Mouse (Mus musculus) G1E (cell line): ENCODE results near the gene Nfix. TPM values are rescaled to one million over a fixed set of nuclear protein-coding genes. Genes with fewer than 3 reads are reported as not detected.

Source experiments
- ATAC-seq: 2 replicates; pipeline ENCODE4 v1.8.0; 2016; ENCODE audit warnings: mild to moderate bottlenecking; ENCODE audit not compliant: insufficient number of reproducible peaks, poor library complexity, low FRiP score, severe bottlenecking; ENCODE audit errors: extremely low read depth
- DNase-seq: peaks from one replicate; pipeline ENCODE4 v3.0.0; 2012; ENCODE audit warnings: low spot score
- H3K27me3 ChIP-seq: 2 replicates; pipeline ENCODE4 v1.6.1; 2012; ENCODE audit warnings: mild to moderate bottlenecking, low read length, inconsistent platforms; ENCODE audit not compliant: insufficient read depth
- H3K36me3 ChIP-seq: replicated peaks from 2 replicates; pipeline ENCODE3; 2012; ENCODE audit warnings: mild to moderate bottlenecking, inconsistent platforms
- H3K4me1 ChIP-seq: 2 replicates; pipeline ENCODE4 v1.6.1; 2012; ENCODE audit warnings: low read depth, low read length, inconsistent platforms, mixed read lengths; ENCODE audit not compliant: insufficient read depth
- H3K4me3 ChIP-seq: 2 replicates; pipeline ENCODE4 v1.5.1; 2012; ENCODE audit warnings: low read depth, mild to moderate bottlenecking, inconsistent platforms, low read length, moderate library complexity, mixed read lengths
- H3K9me3 ChIP-seq: replicated peaks from 2 replicates; pipeline ENCODE4 v1.6.1; 2012; ENCODE audit warnings: inconsistent platforms
- CTCF ChIP-seq: IDR thresholded peaks from 2 replicates; pipeline ENCODE4 v1.5.1; 2012; ENCODE audit warnings: low read depth, low read length, inconsistent platforms, mixed read lengths
- GATA1 ChIP-seq: IDR thresholded peaks from 2 replicates; pipeline ENCODE4 v1.6.1; 2012; ENCODE audit warnings: borderline replicate concordance, low read length, inconsistent platforms, mixed read lengths
- GATA2 ChIP-seq: IDR thresholded peaks from 2 replicates; pipeline ENCODE4 v1.6.1; 2012; ENCODE audit warnings: low read depth, low read length, inconsistent platforms, borderline replicate concordance
- POLR2AphosphoS5 ChIP-seq: IDR thresholded peaks from 2 replicates; pipeline ENCODE4 v1.6.1; 2012; ENCODE audit warnings: low read depth, low read length, inconsistent platforms; ENCODE audit not compliant: insufficient replicate concordance
- TAL1 ChIP-seq: conservative IDR thresholded peaks from 2 replicates; pipeline ENCODE4 v1.6.1; 2012; ENCODE audit warnings: low read depth, low read length, inconsistent platforms, mixed read lengths
- polyA plus RNA-seq: library from polyadenylated mRNA; stranded (reverse); fragments of >175 nt; gene quantifications from 2 replicates; pipeline ENCODE4 v1.2.3, GENCODE M21; 2012
- total RNA-seq, 2 experiments: library from RNA; stranded (forward) in 1 of 2; stranded (reverse) in 1 of 2; fragments of 200-1000 nt in 1 of 2; fragments of >200 nt in 1 of 2; fragmentation: Nextera tagmentation in 1 of 2; gene quantifications; 2 replicates each; pipeline ENCODE4 v1.2.3; 2014 to 2017

The Nfix gene
- total and polyA plus RNA-seq, 3 experiments = 4.3 to 34.0 (median 16.2) TPM

GRCm38 (mm10) chr8:84668731-84669485 lies 131.2 kb downstream of the Nfix start:
- Histone ChIP-seq H3K9me3 (no peaks in the 10 kb centered on the region), H3K4me3 (no peak overlapping the region), H3K27me3 (no peaks in the 10 kb centered on the region), H3K36me3 (peaks cover 63% of the 10 kb centered on the region), H3K4me1 (peaks cover 63% of the 10 kb centered on the region)
- ATAC-seq (no peak), DNase-seq (no peak)
- TF ChIP-seq POLR2AphosphoS5 (no peak; the same call in 1 of the 2 replicates), TAL1 (no peak), GATA2 (no peak), CTCF (no peak), GATA1 (no peak)

GRCm38 (mm10) chr8:84668081-84668480 lies 132.1 kb downstream of the Nfix start:
- peaks cover 55% of the 10 kb centered on the region for H3K36me3 ChIP-seq

DNA sequence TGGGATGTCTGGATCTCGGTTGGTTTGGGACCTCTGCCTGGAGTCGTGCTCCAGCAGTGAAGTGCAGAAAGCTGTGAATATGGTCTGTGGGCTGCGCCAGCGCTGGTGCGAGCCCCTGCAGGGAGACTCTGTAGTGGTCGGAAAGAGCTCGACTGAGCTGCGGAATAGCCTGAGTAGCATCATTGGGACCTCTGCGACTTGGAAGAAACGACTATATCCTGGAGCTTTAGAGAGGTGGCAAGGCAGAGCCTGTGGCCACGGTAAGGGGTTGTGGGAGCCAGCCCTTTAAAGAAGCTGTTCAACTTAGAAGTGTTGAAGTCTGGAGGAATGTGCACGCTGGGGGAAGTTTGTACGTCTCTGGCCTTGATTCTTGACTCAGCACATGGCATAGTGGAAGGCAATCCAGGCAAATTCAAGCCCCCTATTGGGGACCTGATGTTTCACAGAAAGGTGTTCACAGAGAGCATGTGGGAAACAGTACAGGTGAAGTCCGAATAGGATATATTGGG lies 134.7 kb downstream of the Nfix start:
- no peak for DNase-seq
- ATAC-seq = no peak
- no peaks in the 10 kb centered on the region for H3K9me3 ChIP-seq
- H3K27me3 ChIP-seq = no peaks in the 10 kb centered on the region
- peaks cover 43% of the 10 kb centered on the region for H3K36me3 ChIP-seq
- no peak for TF ChIP-seq CTCF
- TF ChIP-seq POLR2AphosphoS5 = no peak
- no peak for TF ChIP-seq GATA2
- no peak for TF ChIP-seq GATA1
- TF ChIP-seq TAL1 = no peak
- H3K4me3 ChIP-seq = peak overlapping the region; percentile 83
- peaks cover 44% of the 10 kb centered on the region for H3K4me1 ChIP-seq

More at GRCm38 (mm10) chr8:84668081-84668480, 132.1 kb downstream of the Nfix start:
- ATAC-seq (no peak), DNase-seq (no peak)
- 0 out of 2 replicates have a peak, but pooled peaks have one; percentile 24 for TF ChIP-seq POLR2AphosphoS5
- no peak for TF ChIP-seq CTCF
- Histone ChIP-seq H3K27me3 (no peaks in the 10 kb centered on the region), H3K9me3 (no peaks in the 10 kb centered on the region), H3K4me1 (peaks cover 65% of the 10 kb centered on the region), H3K4me3 (no peak overlapping the region)

DNA sequence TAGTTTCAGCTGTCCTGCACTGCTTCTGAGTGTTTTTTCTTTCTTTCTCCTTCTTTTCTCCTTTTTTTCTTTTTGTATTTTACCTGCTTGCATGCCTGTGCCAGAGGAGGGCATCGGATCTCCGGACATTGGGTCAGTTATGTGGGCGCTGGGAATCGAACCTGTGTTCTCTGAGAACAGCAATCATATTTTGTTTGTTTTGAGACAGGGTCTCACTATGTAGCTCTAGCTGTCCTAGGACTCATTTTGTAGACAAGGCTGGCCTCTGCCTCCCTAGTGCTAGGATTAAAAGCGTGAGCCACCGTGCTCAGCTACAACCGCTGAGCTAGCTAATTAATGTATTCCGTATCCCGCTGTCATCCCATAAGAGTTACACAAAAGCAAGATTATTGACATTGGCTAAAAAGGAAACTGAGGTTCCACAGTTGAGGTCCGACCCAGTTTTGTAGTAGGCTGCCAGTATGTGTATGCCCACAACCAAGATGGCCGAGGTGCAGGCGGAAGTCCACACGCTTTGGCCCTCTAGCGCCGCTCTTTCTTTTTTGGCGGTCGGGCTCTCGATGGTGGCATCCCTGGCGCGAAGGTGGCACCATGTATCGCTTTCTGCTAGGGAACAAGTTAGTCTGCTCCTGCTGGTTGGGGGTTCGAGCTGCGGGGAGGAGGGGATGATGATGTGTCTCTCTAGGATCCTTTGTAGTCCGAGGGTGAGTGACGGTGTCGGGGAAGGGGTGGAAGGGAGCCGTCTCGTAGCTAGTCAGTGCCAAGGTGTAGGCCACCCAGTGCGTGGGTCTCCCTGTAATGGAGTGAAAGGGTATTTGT lies 135.4 kb downstream of the Nfix start:
- peaks cover 43% of the 10 kb centered on the region for H3K4me1 ChIP-seq
- ATAC-seq (no peak), DNase-seq (no peak)
- H3K27me3 ChIP-seq = no peaks in the 10 kb centered on the region
- H3K4me3 ChIP-seq = peak overlapping the region; percentile 83
- H3K9me3 ChIP-seq = no peaks in the 10 kb centered on the region
- peaks cover 38% of the 10 kb centered on the region for H3K36me3 ChIP-seq
- TF ChIP-seq CTCF (no peak), TAL1 (no peak), POLR2AphosphoS5 (peak; percentile 61; the same call in 1 of the 2 replicates)

- peaks cover 53% of the 10 kb centered on the region for H3K4me1 ChIP-seq
- no peaks in the 10 kb centered on the region for H3K9me3 ChIP-seq
- peak; percentile 64 for ATAC-seq
- 0 out of 2 replicates have a peak, but pooled peaks have one; percentile 44 for TF ChIP-seq POLR2AphosphoS5
- TF ChIP-seq CTCF = no peak
- DNase-seq = peak; percentile 92
- H3K27me3 ChIP-seq = no peaks in the 10 kb centered on the region
- H3K36me3 ChIP-seq = peaks cover 37% of the 10 kb centered on the region
- peak overlapping the region; percentile 83 for H3K4me3 ChIP-seq
These were observed 136.4 kb downstream of the Nfix start for GRCm38 (mm10) chr8:84663483-84664327.

GRCm38 (mm10) chr8:84662581-84663065 lies 137.5 kb downstream of the Nfix start, which contains the start of gene Ier2:
Gene Ier2, minus strand, starts transcription at chr8:84662852.
- Histone ChIP-seq H3K4me1 (peaks cover 54% of the 10 kb centered on the region), H3K27me3 (no peaks in the 10 kb centered on the region), H3K9me3 (no peaks in the 10 kb centered on the region), H3K4me3 (peak within 1 kb of the TSS; percentile 83), H3K36me3 (peaks cover 27% of the 10 kb centered on the region)
- ATAC-seq (peak; percentile 46), DNase-seq (peak; percentile 89)
- TF ChIP-seq CTCF = no peak
- no peak for TF ChIP-seq TAL1
- no peak for TF ChIP-seq GATA2
- TF ChIP-seq POLR2AphosphoS5 = peak; percentile 99
- no peak for TF ChIP-seq GATA1
